In the genomic region with DNA sequence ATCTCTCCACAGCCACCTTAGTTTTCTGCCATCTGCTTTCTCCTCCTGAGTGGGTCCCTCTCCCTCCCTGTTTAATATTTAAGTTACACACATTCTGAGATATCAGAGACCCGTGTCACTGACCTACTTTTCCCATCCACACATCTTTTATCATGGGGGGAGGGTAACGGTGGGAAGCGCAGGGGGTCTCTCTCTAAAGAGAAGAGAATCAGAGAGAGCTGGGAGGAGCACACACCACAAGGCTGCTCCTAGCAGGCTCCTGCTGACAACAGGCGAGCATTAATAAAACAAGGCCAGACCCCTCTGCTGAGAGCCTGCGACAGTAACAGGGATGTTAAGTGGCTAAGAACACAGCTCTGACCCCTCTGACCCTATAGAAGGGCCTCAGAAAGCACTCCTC, we compare ENCODE assay signal across 30 mouse cellular contexts. TPM values are rescaled to one million over a fixed set of nuclear protein-coding genes. Genes with fewer than 3 reads are reported as not detected.
"Had no signal": no experiment of that assay in that cellular context is flagged by ENCODE, and none has a peak within 500 bp of the region (broad histone marks: within the 10 kb centered on the region; RNA-seq: fewer than 3 reads in every experiment).

No protein-coding gene starts in this region.

- ATAC-seq: intestine, postnatal 0 days; liver, embryonic 12.5 days had no signal

- H3K4me3 ChIP-seq: layer of hippocampus, adult 2 months; liver, embryonic 15.5 days; neural tube, embryonic 12.5 days had no signal

- H3K9me3 ChIP-seq: limb, embryonic 10.5 days; liver, embryonic 15.5 days; neural tube, embryonic 15.5 days had no signal

- H3K36me3 ChIP-seq: limb, embryonic 10.5 days; limb, embryonic 13.5 days; liver, embryonic 12.5 days; liver, embryonic 15.5 days; neural tube, embryonic 12.5 days; neural tube, embryonic 15.5 days had no signal

- DNase-seq: kidney, adult 2 months; kidney, postnatal 25 days; layer of hippocampus, adult 9-11 months; liver; lung, adult 18-20 months; lung, postnatal 14 days; lung, postnatal 4 days; thymus, adult 18-20 months; thymus, postnatal 36 days had no signal

- H3K9ac ChIP-seq: limb, embryonic 13.5 days; liver, embryonic 12.5 days; liver, embryonic 15.5 days; neural tube, embryonic 12.5 days; neural tube, embryonic 15.5 days had no signal

- H3K4me2 ChIP-seq: liver, embryonic 15.5 days had no signal

- H3K27ac ChIP-seq: kidney, postnatal 0 days; layer of hippocampus, adult 2 months; limb, embryonic 13.5 days; liver, embryonic 12.5 days; liver, embryonic 15.5 days; neural tube, embryonic 12.5 days; neural tube, embryonic 15.5 days had no signal

RNA-seq across cellular contexts. Expression of a gene that starts 40.6 kb away (rescaled TPM):
- total RNA-seq: layer of hippocampus, adult 2 months; layer of hippocampus, postnatal 25 days; left cerebral cortex, adult 18-20 months; left cerebral cortex, postnatal 25 days; megakaryocyte progenitor cell, adult 5-6 weeks; megakaryocyte-erythroid progenitor cell, adult 5-6 weeks had no signal
- polyA plus RNA-seq: intestine, postnatal 0 days; kidney, adult 2 months; kidney, embryonic 14.5 days; kidney, postnatal 0 days; large intestine, adult 2 months; limb, embryonic 10.5 days; liver, embryonic 12.5 days; liver, embryonic 15.5 days; lung, embryonic 16.5 days; neural tube, embryonic 12.5 days; small intestine, adult 2 months; spleen, adult 2 months; stomach, embryonic 16.5 days; urinary bladder, adult 2 months had no signal
